Comparison of ENCODE assay signal across 15 mouse cellular contexts in the genomic region with DNA sequence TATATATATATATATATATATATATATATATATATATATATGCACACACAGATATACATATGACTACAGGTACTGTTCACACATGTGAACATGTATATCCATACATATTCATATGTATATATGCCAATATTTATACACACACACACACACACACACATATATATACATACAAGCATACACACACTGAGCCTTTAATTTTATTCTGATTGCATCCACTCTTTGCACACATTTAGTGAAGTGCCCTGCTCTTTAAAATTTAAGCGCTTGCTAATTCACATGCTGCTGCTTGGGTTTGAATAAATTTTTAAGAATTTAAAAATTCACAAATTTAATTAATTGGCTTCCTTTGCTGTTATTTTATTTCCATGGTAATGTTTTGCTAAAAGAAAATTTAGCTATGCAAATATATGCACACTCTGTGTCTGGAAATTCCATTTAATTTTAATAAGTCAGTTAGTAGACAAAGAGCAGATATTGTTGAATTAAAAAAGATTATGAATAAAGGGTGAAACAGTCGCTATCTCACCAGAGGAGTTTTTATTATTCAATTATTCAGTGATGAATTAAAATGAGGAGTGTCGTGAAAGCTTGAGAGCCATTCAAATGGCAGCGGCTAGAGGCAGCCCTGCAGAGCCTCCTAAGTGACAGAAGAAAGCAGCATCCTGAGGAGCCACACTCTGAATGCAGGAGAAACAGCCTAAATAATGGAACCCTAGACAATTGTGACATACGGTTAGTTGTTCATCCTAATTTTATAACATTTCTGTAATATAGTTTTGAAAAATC.
DNase-seq lines count a peak whose midpoint lies in the region; ATAC-seq and TF ChIP-seq lines count a peak whose summit lies in the region.
"Had no signal": no experiment of that assay in that cellular context is flagged by ENCODE, and none has a peak within 500 bp of the region (broad histone marks: within the 10 kb centered on the region; RNA-seq: fewer than 3 reads in every experiment).

No protein-coding gene starts in this region.

- WGBS in midbrain, embryonic 12.5 days: 49% methylated on average over 5 of the region's 5 CpGs
- 27% methylated on average over 5 of the region's 5 CpGs for WGBS in midbrain, postnatal 0 days
- WGBS in forebrain, embryonic 14.5 days: 38% methylated on average over 5 of the region's 5 CpGs
- WGBS in forebrain, embryonic 16.5 days: 25% methylated on average over 5 of the region's 5 CpGs
- WGBS in intestine, postnatal 0 days: 83% methylated on average over 5 of the region's 5 CpGs

- DNase-seq in midbrain, postnatal 0 days (ENCODE audit: low spot score): no peak
- DNase-seq in forebrain, embryonic 14.5 days (ENCODE audit: low spot score): peak; percentile 64
- DNase-seq in frontal cortex, postnatal 14 days (ENCODE audit: low spot score in 2 of 2): no peak
- DNase-seq: cerebellum, adult 2 months; cerebellum, postnatal 10 days; gastrocnemius, adult 2 months; gastrocnemius, postnatal 25 days had no signal

- 0 out of 2 replicates have a peak, but pooled peaks have one; percentile 66 for ATAC-seq in midbrain, embryonic 12.5 days (ENCODE audit: low FRiP score, low read depth)
- no peak for ATAC-seq in midbrain, postnatal 0 days (ENCODE audit: low FRiP score)
- peak; percentile 75 for ATAC-seq in forebrain, embryonic 14.5 days
- peak; percentile 86 for ATAC-seq in forebrain, embryonic 16.5 days
- no peak for ATAC-seq in intestine, postnatal 0 days
- ATAC-seq: hindbrain, embryonic 16.5 days; inflammation-experienced regulatory T-cells, adult 6 months had no signal

- H3K9me3 ChIP-seq in midbrain, embryonic 12.5 days: no peaks in the 10 kb centered on the region
- H3K9me3 ChIP-seq in midbrain, postnatal 0 days (ENCODE audit: low read length): no peaks in the 10 kb centered on the region
- no peaks in the 10 kb centered on the region for H3K9me3 ChIP-seq in forebrain, embryonic 14.5 days (replicated peaks; ENCODE audit: control insufficient read depth, low read length)
- no peaks in the 10 kb centered on the region for H3K9me3 ChIP-seq in forebrain, embryonic 16.5 days (ENCODE audit: control insufficient read depth, low read length)
- H3K9me3 ChIP-seq in intestine, postnatal 0 days (ENCODE audit: control insufficient read depth): no peaks in the 10 kb centered on the region
- H3K9me3 ChIP-seq: embryonic facial prominence, embryonic 10.5 days; heart, embryonic 12.5 days; hindbrain, embryonic 10.5 days had no signal

- peaks cover 2% of the 10 kb centered on the region; the same call in 1 of the 2 replicates for H3K27me3 ChIP-seq in midbrain, embryonic 12.5 days
- no peaks in the 10 kb centered on the region for H3K27me3 ChIP-seq in midbrain, postnatal 0 days (ENCODE audit: insufficient read depth, low read length)
- no peaks in the 10 kb centered on the region for H3K27me3 ChIP-seq in forebrain, embryonic 14.5 days (replicated peaks; ENCODE audit: control insufficient read depth, insufficient read depth, low read length)
- no peaks in the 10 kb centered on the region for H3K27me3 ChIP-seq in forebrain, embryonic 16.5 days (replicated peaks; ENCODE audit: control insufficient read depth, insufficient read depth, low read length)
- no peaks in the 10 kb centered on the region for H3K27me3 ChIP-seq in intestine, postnatal 0 days (replicated peaks; ENCODE audit: control insufficient read depth, insufficient read depth, low read length)
- H3K27me3 ChIP-seq: heart, embryonic 12.5 days had no signal

- H3K4me3 ChIP-seq in midbrain, embryonic 12.5 days: no peak overlapping the region
- H3K4me3 ChIP-seq in midbrain, postnatal 0 days (ENCODE audit: low read depth, low read length): no peak overlapping the region
- H3K4me3 ChIP-seq in forebrain, embryonic 14.5 days (ENCODE audit: low read depth, low read length): no peak overlapping the region
- no peak overlapping the region for H3K4me3 ChIP-seq in forebrain, embryonic 16.5 days (replicated peaks; ENCODE audit: low read length)
- H3K4me3 ChIP-seq in intestine, postnatal 0 days (ENCODE audit: low read depth, low read length): no peak overlapping the region
- H3K4me3 ChIP-seq: embryonic facial prominence, embryonic 10.5 days; gastrocnemius, adult 2 months; heart, embryonic 12.5 days; hindbrain, embryonic 10.5 days had no signal

- no peaks in the 10 kb centered on the region for H3K36me3 ChIP-seq in midbrain, embryonic 12.5 days
- no peaks in the 10 kb centered on the region for H3K36me3 ChIP-seq in midbrain, postnatal 0 days (ENCODE audit: insufficient read depth, low read length)
- H3K36me3 ChIP-seq in forebrain, embryonic 14.5 days (ENCODE audit: control insufficient read depth, insufficient read depth, low read length): no peaks in the 10 kb centered on the region
- H3K36me3 ChIP-seq in forebrain, embryonic 16.5 days (ENCODE audit: control insufficient read depth, insufficient read depth): no peaks in the 10 kb centered on the region
- H3K36me3 ChIP-seq in intestine, postnatal 0 days (ENCODE audit: control insufficient read depth, insufficient read depth): no peaks in the 10 kb centered on the region
- H3K36me3 ChIP-seq: embryonic facial prominence, embryonic 10.5 days; heart, embryonic 12.5 days; hindbrain, embryonic 10.5 days had no signal

- H3K9ac ChIP-seq in midbrain, embryonic 12.5 days (replicated peaks): no peak overlapping the region
- H3K9ac ChIP-seq in midbrain, postnatal 0 days (replicated peaks; ENCODE audit: low read length, poor library complexity, severe bottlenecking): no peak overlapping the region
- no peak overlapping the region for H3K9ac ChIP-seq in forebrain, embryonic 14.5 days (ENCODE audit: low read length)
- H3K9ac ChIP-seq in forebrain, embryonic 16.5 days (replicated peaks; ENCODE audit: low read depth, low read length): no peak overlapping the region
- no peak overlapping the region for H3K9ac ChIP-seq in intestine, postnatal 0 days (ENCODE audit: low read depth, low read length)
- H3K9ac ChIP-seq: heart, embryonic 12.5 days had no signal

- H3K4me1 ChIP-seq in midbrain, embryonic 12.5 days: peaks cover 8% of the 10 kb centered on the region; the same call in 1 of the 2 replicates
- peaks cover 5% of the 10 kb centered on the region; the same call in 1 of the 2 replicates for H3K4me1 ChIP-seq in midbrain, postnatal 0 days (ENCODE audit: insufficient read depth, low read length)
- H3K4me1 ChIP-seq in forebrain, embryonic 14.5 days (ENCODE audit: control insufficient read depth, insufficient read depth, low read length): peaks cover 3% of the 10 kb centered on the region; the same call in 1 of the 2 replicates
- H3K4me1 ChIP-seq in forebrain, embryonic 16.5 days (replicated peaks; ENCODE audit: control insufficient read depth, insufficient read depth, low read length): peaks cover 10% of the 10 kb centered on the region
- H3K4me1 ChIP-seq in intestine, postnatal 0 days (replicated peaks; ENCODE audit: control insufficient read depth, insufficient read depth, low read length): no peaks in the 10 kb centered on the region
- H3K4me1 ChIP-seq: embryonic facial prominence, embryonic 10.5 days; heart, embryonic 12.5 days had no signal

- TF ChIP-seq CTCF in midbrain, postnatal 0 days (IDR thresholded peaks at IDR 0.05): no peak
- no peak for TF ChIP-seq CTCF in intestine, postnatal 0 days (IDR thresholded peaks at IDR 0.05; ENCODE audit: low read depth)

- H3K4me2 ChIP-seq in midbrain, embryonic 12.5 days (replicated peaks): no peak overlapping the region
- H3K4me2 ChIP-seq in midbrain, postnatal 0 days (ENCODE audit: low read depth, low read length, poor library complexity, severe bottlenecking): no peak overlapping the region
- no peak overlapping the region for H3K4me2 ChIP-seq in forebrain, embryonic 14.5 days (ENCODE audit: low read length)
- no peak overlapping the region for H3K4me2 ChIP-seq in forebrain, embryonic 16.5 days (ENCODE audit: low read length)
- H3K4me2 ChIP-seq in intestine, postnatal 0 days (replicated peaks; ENCODE audit: low read depth): no peak overlapping the region
- H3K4me2 ChIP-seq: heart, embryonic 12.5 days had no signal

- no peak overlapping the region for H3K27ac ChIP-seq in midbrain, embryonic 12.5 days (replicated peaks)
- no peak overlapping the region for H3K27ac ChIP-seq in midbrain, postnatal 0 days (ENCODE audit: low read depth, low read length)
- H3K27ac ChIP-seq in forebrain, embryonic 14.5 days (ENCODE audit: low read depth, low read length): no peak overlapping the region
- no peak overlapping the region for H3K27ac ChIP-seq in forebrain, embryonic 16.5 days (ENCODE audit: low read length)
- no peak overlapping the region for H3K27ac ChIP-seq in intestine, postnatal 0 days (ENCODE audit: low read depth, low read length)
- H3K27ac ChIP-seq: embryonic facial prominence, embryonic 10.5 days; gastrocnemius, adult 2 months; hindbrain, embryonic 10.5 days had no signal

Comparison
In these comparisons a context has a peak if more than half of its experiments do, and no peak if none do; other contexts are left out.
1. ATAC-seq: peak in midbrain, embryonic 12.5 days (single experiment), forebrain, embryonic 14.5 days (single experiment) and forebrain, embryonic 16.5 days (single experiment); none in midbrain, postnatal 0 days (single experiment) and intestine, postnatal 0 days (single experiment).